Mouse (Mus musculus): Measurements from ENCODE around the gene Fkbp15.

- TF ChIP-seq ZNF384 (IDR thresholded peaks at IDR 0.05; ENCODE audit: low read depth, low read length) (no peak), CHD2 (IDR thresholded peaks at IDR 0.05; ENCODE audit: low read depth, low read length) (no peak), MAFK (IDR thresholded peaks at IDR 0.05; ENCODE audit: insufficient read depth, low read depth, low read length) (no peak), HCFC1 (IDR thresholded peaks at IDR 0.05; ENCODE audit: borderline replicate concordance, insufficient read depth, low read length) (no peak)
Measured at GRCm38 (mm10) chr4:62265154-62265836, 95.1 kb downstream of the Fkbp15 start.
